Mouse (Mus musculus): ENCODE measurements around the gene Zfp583.

GRCm38 (mm10) chr7:6369460-6369859 is 38.4 kb upstream of the Zfp583 start:
- TF ChIP-seq CTCF (IDR thresholded peaks at IDR 0.05; ENCODE audit: borderline replicate concordance, insufficient read depth, low read depth, low read length), result no peak
- TF ChIP-seq POLR2A (IDR thresholded peaks at IDR 0.05; ENCODE audit: borderline replicate concordance, insufficient read depth, low read length), result no peak
